Mouse (Mus musculus) CD4-positive, CD25-positive, alpha-beta regulatory T cell, adult 2 months (primary cell): ENCODE measurements around the gene Nupl2.

ENCODE experiments used
- DNase-seq: peaks from one replicate; pipeline ENCODE4 v3.0.0-alpha.2; 2012; ENCODE audit warnings: low read depth, low spot score

The Nupl2 gene

GRCm38 (mm10) chr5:24164789-24165445 is at the start of gene Nupl2:
TSS of gene Nupl2 (plus strand) at chr5:24164963.
- peak; percentile 94 for DNase-seq

- DNase-seq: no peak
These were observed 42.5 kb upstream of the Nupl2 start for GRCm38 (mm10) chr5:24122221-24122620.

GRCm38 (mm10) chr5:24124175-24124574 is 40.6 kb upstream of the Nupl2 start:
- no peak for DNase-seq

GRCm38 (mm10) chr5:24124579-24125276 is 40.0 kb upstream of the Nupl2 start:
- no peak for DNase-seq

- no peak for DNase-seq
These were observed 38.7 kb upstream of the Nupl2 start for GRCm38 (mm10) chr5:24125910-24126636.

- no peak for DNase-seq
These were observed 37.8 kb upstream of the Nupl2 start for GRCm38 (mm10) chr5:24126967-24127366.

- DNase-seq: no peak
These were observed 17.8 kb upstream of the Nupl2 start for GRCm38 (mm10) chr5:24146964-24147363.

- DNase-seq: no peak
These were observed 12.6 kb upstream of the Nupl2 start for GRCm38 (mm10) chr5:24152199-24152598.

GRCm38 (mm10) chr5:24156774-24157173 is 8.0 kb upstream of the Nupl2 start:
- DNase-seq: no peak

- no peak for DNase-seq
These were observed 2.5 kb downstream of the Nupl2 start for GRCm38 (mm10) chr5:24167263-24167662.

- no peak for DNase-seq
These were observed 5.1 kb downstream of the Nupl2 start for GRCm38 (mm10) chr5:24169881-24170280.

- DNase-seq: no peak
These were observed 7.3 kb downstream of the Nupl2 start for GRCm38 (mm10) chr5:24172092-24172491.

GRCm38 (mm10) chr5:24181514-24182295 is 16.9 kb downstream of the Nupl2 start:
- DNase-seq: no peak

- no peak for DNase-seq
These were observed 17.6 kb downstream of the Nupl2 start for GRCm38 (mm10) chr5:24182296-24182734.

- DNase-seq: no peak
These were observed 18.3 kb downstream of the Nupl2 start for GRCm38 (mm10) chr5:24183096-24183495.

GRCm38 (mm10) chr5:24184011-24184410 is 19.2 kb downstream of the Nupl2 start:
- no peak for DNase-seq

- no peak for DNase-seq
These were observed 23.7 kb downstream of the Nupl2 start for GRCm38 (mm10) chr5:24188476-24188875.

GRCm38 (mm10) chr5:24191821-24192220 is 27.1 kb downstream of the Nupl2 start:
- no peak for DNase-seq

GRCm38 (mm10) chr5:24201006-24201405 is 36.2 kb downstream of the Nupl2 start:
- DNase-seq: no peak

- no peak for DNase-seq
These were observed 37.7 kb downstream of the Nupl2 start for GRCm38 (mm10) chr5:24202492-24202891.

- DNase-seq: no peak
These were observed 38.5 kb downstream of the Nupl2 start for GRCm38 (mm10) chr5:24203266-24203665.

GRCm38 (mm10) chr5:24207965-24208364 is 43.2 kb downstream of the Nupl2 start:
- DNase-seq: no peak
